Mouse (Mus musculus) stomach, embryonic 14.5 days (tissue): ENCODE data around the gene Arhgdib. TPM values are rescaled to one million over a fixed set of nuclear protein-coding genes. Genes with fewer than 3 reads are reported as not detected.
A peak's percentile ranks its signal among the peaks of the same experiment; 100 is the strongest.

Experiments
- ATAC-seq: fragments of 200-750 bp; cut with Nextera tagmentation; 2 replicates; pipeline ENCODE4 v1.8.0; 2017; ENCODE audit warnings: low read depth, moderate TSS enrichment; ENCODE audit not compliant: insufficient number of reproducible peaks, insufficient read depth, low FRiP score
- H3K27ac ChIP-seq: fragments of 300-500 bp; sonication (generic); 2 replicates; pipeline ENCODE4 v1.5.1; 2014; ENCODE audit warnings: mild to moderate bottlenecking, low read length, moderate library complexity, mixed read lengths
- H3K27me3 ChIP-seq: fragments of 300-500 bp; sonication (generic); 2 replicates; pipeline ENCODE4 v1.6.1; 2014; ENCODE audit warnings: low read length, control low read depth, mixed read lengths; ENCODE audit not compliant: control insufficient read depth, insufficient read depth
- H3K36me3 ChIP-seq: fragments of 300-500 bp; sonication (generic); 2 replicates; pipeline ENCODE4 v1.6.1; 2014; ENCODE audit warnings: mild to moderate bottlenecking, control low read depth, low read length, moderate library complexity, mixed read lengths; ENCODE audit not compliant: control insufficient read depth, insufficient read depth
- H3K4me1 ChIP-seq: fragments of 300-500 bp; sonication (generic); 2 replicates; pipeline ENCODE4 v1.6.1; 2014; ENCODE audit warnings: low read length, control low read depth, mixed read lengths; ENCODE audit not compliant: control insufficient read depth, insufficient read depth
- H3K4me2 ChIP-seq: fragments of 300-500 bp; sonication (generic); replicated peaks from 2 replicates; pipeline ENCODE4 v1.6.1; 2014; ENCODE audit warnings: low read depth, low read length, control low read depth
- H3K4me3 ChIP-seq: fragments of 300-500 bp; sonication (generic); 2 replicates; pipeline ENCODE4 v1.5.1; 2014; ENCODE audit warnings: low read depth, low read length, control low read depth
- H3K9ac ChIP-seq: fragments of 300-500 bp; sonication (generic); replicated peaks from 2 replicates; pipeline ENCODE4 v1.6.1; 2014; ENCODE audit warnings: low read depth, mild to moderate bottlenecking, control low read depth, low read length, moderate library complexity, mixed read lengths
- H3K9me3 ChIP-seq: fragments of 300-500 bp; sonication (generic); 2 replicates; pipeline ENCODE4 v1.6.1; 2016; ENCODE audit warnings: low read depth, low read length, control low read depth; ENCODE audit not compliant: control insufficient read depth
- WGBS: fragments of 180-500 bp; shearing (Covaris S2); extraction: QIAGEN DNeasy Blood & Tissue Kit; methylation state at CpG from one replicate; pipeline ENCODE4 v1.1.7; 2014; 5-methylcytosine and 5-hydroxymethylcytosine counted together
- polyA plus RNA-seq: library from polyadenylated mRNA; unstranded; fragments of >200 nt; fragmentation: Nextera tagmentation; extraction: Ambion mirVana; gene quantifications from 2 replicates; pipeline ENCODE4 v1.2.1, GENCODE M21; 2014

The Arhgdib gene
- polyA plus RNA-seq, 1 experiment from 2014 or later: 58.0 TPM

- H3K4me1 ChIP-seq: peaks cover 13% of the 10 kb centered on the region
- no peaks in the 10 kb centered on the region for H3K27me3 ChIP-seq
- no peak for ATAC-seq
- H3K36me3 ChIP-seq: no peaks in the 10 kb centered on the region
- no peak overlapping the region for H3K27ac ChIP-seq
- no peak overlapping the region for H3K9ac ChIP-seq
- no peak overlapping the region for H3K4me2 ChIP-seq
- no peak overlapping the region for H3K4me3 ChIP-seq
- H3K9me3 ChIP-seq: no peaks in the 10 kb centered on the region
- 70% methylated on average over 3 of the region's 3 CpGs for WGBS
These were observed 6.5 kb downstream of the Arhgdib start for GRCm38 (mm10) chr6:136935233-136935632.

GRCm38 (mm10) chr6:136934068-136934467 lies 7.6 kb downstream of the Arhgdib start:
- no peak for ATAC-seq
- Histone ChIP-seq H3K4me2 (no peak overlapping the region), H3K27me3 (no peaks in the 10 kb centered on the region), H3K27ac (no peak overlapping the region), H3K4me1 (peaks cover 11% of the 10 kb centered on the region), H3K9me3 (no peaks in the 10 kb centered on the region), H3K4me3 (no peak overlapping the region), H3K9ac (no peak overlapping the region), H3K36me3 (no peaks in the 10 kb centered on the region)
- 80% methylated on average over 7 of the region's 7 CpGs for WGBS

GRCm38 (mm10) chr6:136931246-136931645 lies 10.5 kb downstream of the Arhgdib start:
- 77% methylated on average over 13 of the region's 13 CpGs for WGBS
- H3K4me1 ChIP-seq: peaks cover 11% of the 10 kb centered on the region
- H3K36me3 ChIP-seq: no peaks in the 10 kb centered on the region
- H3K27me3 ChIP-seq: no peaks in the 10 kb centered on the region
- peak overlapping the region; percentile 87 for H3K27ac ChIP-seq
- no peak for ATAC-seq
- no peak overlapping the region for H3K9ac ChIP-seq
- H3K9me3 ChIP-seq: no peaks in the 10 kb centered on the region
- peak overlapping the region; percentile 1; the same call in 1 of the 2 replicates for H3K4me2 ChIP-seq
- H3K4me3 ChIP-seq: no peak overlapping the region

DNA sequence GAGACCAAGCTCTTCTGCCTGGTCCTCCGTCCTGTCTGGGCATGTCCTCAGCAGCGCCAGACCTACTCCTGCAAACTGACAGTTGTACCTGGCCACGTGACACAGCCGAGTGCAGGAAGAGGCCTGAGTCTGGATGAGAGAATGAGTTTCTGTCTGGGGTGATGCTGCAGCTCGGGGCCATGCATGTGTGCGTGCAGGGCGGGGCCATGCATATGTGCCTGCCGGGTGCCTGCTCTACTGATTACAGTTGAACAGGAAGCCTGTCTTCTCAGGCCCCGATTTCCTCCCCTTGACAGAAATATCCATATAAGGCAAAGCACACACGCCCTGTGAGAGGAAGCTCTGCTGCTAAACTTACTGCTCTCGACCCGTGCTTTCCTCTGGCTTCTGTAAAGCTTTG lies 11.0 kb downstream of the Arhgdib start:
- Histone ChIP-seq H3K36me3 (no peaks in the 10 kb centered on the region), H3K27me3 (no peaks in the 10 kb centered on the region), H3K9ac (no peak overlapping the region), H3K4me3 (no peak overlapping the region), H3K27ac (peak overlapping the region; percentile 87), H3K4me1 (peaks cover 11% of the 10 kb centered on the region), H3K4me2 (peak overlapping the region; percentile 1), H3K9me3 (no peaks in the 10 kb centered on the region)
- ATAC-seq: peak; percentile 87
- 8% methylated on average over 12 of the region's 12 CpGs for whole genome bisulfite sequencing

- no peak overlapping the region for H3K9ac ChIP-seq
- ATAC-seq: no peak
- WGBS: 88% methylated on average over 1 of the region's 1 CpGs
- no peak overlapping the region for H3K4me3 ChIP-seq
- H3K9me3 ChIP-seq: no peaks in the 10 kb centered on the region
- H3K27me3 ChIP-seq: no peaks in the 10 kb centered on the region
- no peaks in the 10 kb centered on the region for H3K36me3 ChIP-seq
- H3K27ac ChIP-seq: no peak overlapping the region
- H3K4me1 ChIP-seq: peaks cover 11% of the 10 kb centered on the region
- no peak overlapping the region for H3K4me2 ChIP-seq
These were observed 14.1 kb downstream of the Arhgdib start for GRCm38 (mm10) chr6:136927626-136928025.

DNA sequence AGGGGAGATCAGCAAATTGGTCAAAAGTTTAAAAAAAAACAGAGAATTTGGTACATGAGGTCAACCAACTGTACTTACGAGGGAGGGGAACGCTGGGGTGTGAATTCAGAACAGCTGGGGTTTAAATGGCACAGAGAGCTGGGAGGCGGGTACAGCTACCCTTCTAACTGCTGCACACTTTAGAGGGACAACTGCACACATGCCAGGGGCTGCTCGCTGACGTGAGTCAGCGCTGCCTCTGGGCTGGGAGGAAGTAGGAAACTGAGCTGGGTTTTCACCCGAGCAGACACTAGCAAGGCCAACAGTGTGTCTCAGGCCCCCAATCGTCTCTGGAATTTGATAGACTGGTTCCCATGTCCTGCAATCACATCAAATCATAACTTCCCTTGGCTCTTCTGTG lies 16.6 kb downstream of the Arhgdib start:
- no peaks in the 10 kb centered on the region for H3K27me3 ChIP-seq
- WGBS: 75% methylated on average over 8 of the region's 8 CpGs
- no peak overlapping the region for H3K9ac ChIP-seq
- no peaks in the 10 kb centered on the region for H3K9me3 ChIP-seq
- H3K27ac ChIP-seq: peak overlapping the region; percentile 10; the same call in 1 of the 2 replicates
- no peak overlapping the region for H3K4me2 ChIP-seq
- H3K4me3 ChIP-seq: no peak overlapping the region
- H3K4me1 ChIP-seq: peaks cover 4% of the 10 kb centered on the region; the same call in 1 of the 2 replicates
- no peak for ATAC-seq
- no peaks in the 10 kb centered on the region for H3K36me3 ChIP-seq

DNA sequence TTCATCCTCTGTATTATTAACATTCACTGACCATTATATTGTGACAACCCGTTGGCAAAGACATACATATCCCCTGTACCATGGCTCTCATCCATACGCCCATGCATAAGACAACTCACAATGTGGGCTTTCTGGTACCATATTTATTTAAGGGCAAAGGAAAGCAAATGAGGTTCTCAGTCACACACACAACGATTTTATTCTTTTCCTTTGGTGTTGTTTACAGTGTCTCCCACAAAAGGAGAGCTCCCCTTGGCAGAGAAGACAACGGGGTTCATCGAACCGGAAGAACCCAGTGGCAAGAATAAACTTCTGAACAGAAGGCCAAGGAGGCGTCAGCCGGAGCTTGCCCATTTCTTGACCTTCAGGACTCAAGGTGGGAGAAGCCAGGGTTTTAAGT lies 18.2 kb downstream of the Arhgdib start, which contains the start of gene Pde6h:
Gene Pde6h (plus strand): TSS at position 301 of the 400 bp plus-strand sequence.
- 92% methylated on average over 8 of the region's 8 CpGs for WGBS
- H3K36me3 ChIP-seq: no peaks in the 10 kb centered on the region
- no peak within 1 kb of the TSS for H3K4me3 ChIP-seq
- no peak for ATAC-seq
- H3K27me3 ChIP-seq: no peaks in the 10 kb centered on the region
- no peak within 1 kb of the TSS for H3K9ac ChIP-seq
- no peak within 1 kb of the TSS for H3K4me2 ChIP-seq
- no peaks in the 10 kb centered on the region for H3K9me3 ChIP-seq
- H3K27ac ChIP-seq: no peak within 1 kb of the TSS
- H3K4me1 ChIP-seq: peaks cover 4% of the 10 kb centered on the region; the same call in 1 of the 2 replicates

DNA sequence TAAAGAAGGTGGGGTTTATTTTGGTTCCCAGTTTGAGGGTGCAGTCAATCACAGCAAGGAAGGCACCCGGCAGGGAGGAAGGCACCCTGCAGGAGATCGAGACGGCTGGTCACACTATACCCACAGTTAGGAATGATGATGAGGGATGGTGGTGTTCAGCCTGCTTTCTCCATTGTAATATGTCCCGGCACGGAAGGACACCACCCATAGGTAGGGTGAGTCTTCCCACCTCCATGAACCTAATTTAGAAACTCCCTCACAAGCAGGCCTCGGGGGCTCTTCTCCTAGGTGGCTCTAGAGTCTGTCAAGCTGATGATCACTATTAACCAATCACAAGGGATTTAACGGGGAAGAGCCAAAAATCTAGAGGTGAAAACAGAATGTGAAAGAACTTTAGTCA lies 18.8 kb downstream of the Arhgdib start:
- no peak overlapping the region for H3K27ac ChIP-seq
- no peak overlapping the region for H3K9ac ChIP-seq
- WGBS: 89% methylated on average over 7 of the region's 7 CpGs
- no peaks in the 10 kb centered on the region for H3K27me3 ChIP-seq
- H3K4me3 ChIP-seq: no peak overlapping the region
- H3K36me3 ChIP-seq: no peaks in the 10 kb centered on the region
- no peak for ATAC-seq
- H3K4me2 ChIP-seq: no peak overlapping the region
- no peaks in the 10 kb centered on the region for H3K9me3 ChIP-seq
- peaks cover 4% of the 10 kb centered on the region; the same call in 1 of the 2 replicates for H3K4me1 ChIP-seq

DNA sequence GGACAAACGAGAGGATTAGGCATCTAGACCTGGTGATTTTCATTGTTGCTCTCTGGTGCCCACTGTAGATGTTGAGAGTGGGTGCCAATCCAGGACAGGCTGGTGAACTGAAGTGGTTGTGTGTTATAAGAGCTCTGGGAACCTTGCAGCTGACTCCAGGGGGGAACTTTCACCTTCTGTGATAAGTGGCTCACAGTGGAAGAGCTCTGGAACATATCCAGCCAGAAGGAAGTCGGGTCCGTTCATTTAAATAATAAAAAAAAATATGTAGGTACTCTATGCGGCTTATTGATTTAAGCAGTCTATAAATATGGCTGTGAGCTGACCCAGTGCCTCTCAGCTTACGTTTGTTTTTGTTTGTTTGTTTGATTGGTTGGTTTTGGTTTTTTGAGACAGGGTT lies 19.6 kb downstream of the Arhgdib start, which contains the start of gene Erp27:
Gene Erp27 (minus strand): TSS at position 101 of the 400 bp plus-strand sequence.
- H3K9ac ChIP-seq: no peak within 1 kb of the TSS
- H3K27ac ChIP-seq: no peak within 1 kb of the TSS
- no peaks in the 10 kb centered on the region for H3K27me3 ChIP-seq
- peaks cover 4% of the 10 kb centered on the region; the same call in 1 of the 2 replicates for H3K4me1 ChIP-seq
- no peaks in the 10 kb centered on the region for H3K36me3 ChIP-seq
- no peak within 1 kb of the TSS for H3K4me3 ChIP-seq
- WGBS: 69% methylated on average over 5 of the region's 5 CpGs
- no peaks in the 10 kb centered on the region for H3K9me3 ChIP-seq
- ATAC-seq: no peak
- no peak within 1 kb of the TSS for H3K4me2 ChIP-seq
